Mouse (Mus musculus): ENCODE results near the gene Mydgf.
A peak's percentile ranks its signal among the peaks of the same experiment; 100 is the strongest.

Mydgf gene

GRCm38 (mm10) chr17:56144546-56144945, 39.2 kb downstream of the Mydgf start:
- no peak for DNase-seq (ENCODE audit: low spot score in 2 of 2)

GRCm38 (mm10) chr17:56141702-56142605, 41.8 kb downstream of the Mydgf start:
- peak; percentile 74 to 76 for DNase-seq (ENCODE audit: low spot score in 2 of 2)

- DNase-seq (ENCODE audit: low spot score in 2 of 2) = peak; percentile 83 to 85
These were observed 43.7 kb downstream of the Mydgf start, which contains the start of gene Sema6b for GRCm38 (mm10) chr17:56139858-56140595. Gene Sema6b, minus strand, starts transcription at chr17:56140343.

DNA sequence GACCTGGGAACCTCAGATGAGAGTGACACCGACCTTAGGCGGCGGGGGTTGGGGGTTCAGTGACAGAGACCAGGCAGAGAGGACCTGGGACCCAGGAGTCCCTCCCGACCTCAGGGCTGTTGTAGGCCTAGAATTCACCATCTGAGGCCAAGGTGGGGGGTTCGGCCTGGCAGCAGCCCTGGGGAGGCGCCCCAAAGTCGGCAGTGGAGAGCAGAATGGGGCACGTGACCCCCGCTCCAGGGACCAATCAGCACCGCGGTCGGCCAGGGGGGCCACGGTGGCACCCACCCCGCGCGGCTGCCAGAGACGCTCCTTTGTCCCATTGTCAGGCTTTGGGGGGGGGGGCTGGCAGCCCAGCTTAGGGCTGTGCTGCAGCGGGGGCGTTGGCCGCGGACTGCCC, 44.4 kb downstream of the Mydgf start:
- DNase-seq (ENCODE audit: low spot score in 2 of 2) = no peak

DNA sequence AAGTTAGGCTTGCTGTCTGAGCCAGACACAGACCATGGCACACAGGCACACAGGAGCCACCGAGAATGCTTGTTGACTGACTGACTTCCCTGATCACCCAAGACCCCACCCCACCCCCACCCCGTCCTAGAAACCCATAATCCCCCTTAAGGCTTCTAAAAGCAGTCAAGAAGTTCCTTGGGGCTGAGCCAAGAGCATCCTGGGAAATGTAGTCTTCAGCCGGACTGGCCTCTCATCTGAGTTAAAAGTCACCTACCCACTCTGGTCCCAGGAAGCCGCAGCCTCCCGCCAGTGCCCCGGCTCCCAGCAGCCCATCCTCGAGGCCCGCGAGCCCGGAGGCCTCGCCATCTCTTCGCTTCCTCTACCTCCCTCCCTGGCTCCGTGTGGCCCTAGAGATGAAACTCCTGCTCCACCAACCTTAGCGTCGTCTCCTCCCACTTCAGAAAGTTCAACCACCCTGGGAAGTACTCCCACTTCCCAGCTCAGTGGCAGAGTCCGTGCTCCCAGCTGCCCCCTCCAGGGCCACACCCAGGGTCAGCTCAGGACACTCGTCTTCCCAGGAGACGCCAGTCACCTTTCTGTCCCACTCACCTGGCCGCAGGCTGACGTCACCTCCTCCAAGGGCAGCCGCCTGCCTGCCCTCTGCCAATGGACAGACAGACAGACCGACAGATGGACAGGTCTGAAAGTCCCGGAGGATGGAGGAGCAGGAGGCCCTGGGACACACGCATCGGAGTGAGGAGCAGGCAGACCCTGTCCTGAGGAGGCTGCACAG, 45.7 kb downstream of the Mydgf start:
- DNase-seq (ENCODE audit: low spot score in 2 of 2) = no peak

DNA sequence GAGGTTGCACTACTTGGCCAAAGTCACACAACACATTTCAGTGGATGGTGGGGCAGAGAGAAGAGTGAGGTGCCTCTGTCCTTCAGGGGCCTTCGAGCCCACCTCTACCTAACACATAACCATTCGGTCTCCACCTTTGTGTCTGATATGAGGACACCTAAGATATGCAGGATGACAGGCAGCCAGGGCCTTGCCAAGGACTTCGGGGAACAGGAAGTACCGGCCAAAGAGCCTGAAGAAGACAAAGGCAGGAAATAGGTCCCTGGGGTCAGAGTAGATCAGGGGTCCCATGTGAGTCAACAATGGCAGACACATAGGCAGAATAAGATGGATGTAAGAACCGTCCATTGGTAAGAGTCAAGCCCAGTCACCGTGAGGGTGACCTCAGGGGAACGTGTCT, 47.2 kb downstream of the Mydgf start:
- DNase-seq (ENCODE audit: low spot score in 2 of 2) = no peak

- DNase-seq (ENCODE audit: low spot score in 2 of 2) = peak in 1 of 2 experiments; percentile 46
These were observed 49.2 kb downstream of the Mydgf start for GRCm38 (mm10) chr17:56134463-56134971.

DNA sequence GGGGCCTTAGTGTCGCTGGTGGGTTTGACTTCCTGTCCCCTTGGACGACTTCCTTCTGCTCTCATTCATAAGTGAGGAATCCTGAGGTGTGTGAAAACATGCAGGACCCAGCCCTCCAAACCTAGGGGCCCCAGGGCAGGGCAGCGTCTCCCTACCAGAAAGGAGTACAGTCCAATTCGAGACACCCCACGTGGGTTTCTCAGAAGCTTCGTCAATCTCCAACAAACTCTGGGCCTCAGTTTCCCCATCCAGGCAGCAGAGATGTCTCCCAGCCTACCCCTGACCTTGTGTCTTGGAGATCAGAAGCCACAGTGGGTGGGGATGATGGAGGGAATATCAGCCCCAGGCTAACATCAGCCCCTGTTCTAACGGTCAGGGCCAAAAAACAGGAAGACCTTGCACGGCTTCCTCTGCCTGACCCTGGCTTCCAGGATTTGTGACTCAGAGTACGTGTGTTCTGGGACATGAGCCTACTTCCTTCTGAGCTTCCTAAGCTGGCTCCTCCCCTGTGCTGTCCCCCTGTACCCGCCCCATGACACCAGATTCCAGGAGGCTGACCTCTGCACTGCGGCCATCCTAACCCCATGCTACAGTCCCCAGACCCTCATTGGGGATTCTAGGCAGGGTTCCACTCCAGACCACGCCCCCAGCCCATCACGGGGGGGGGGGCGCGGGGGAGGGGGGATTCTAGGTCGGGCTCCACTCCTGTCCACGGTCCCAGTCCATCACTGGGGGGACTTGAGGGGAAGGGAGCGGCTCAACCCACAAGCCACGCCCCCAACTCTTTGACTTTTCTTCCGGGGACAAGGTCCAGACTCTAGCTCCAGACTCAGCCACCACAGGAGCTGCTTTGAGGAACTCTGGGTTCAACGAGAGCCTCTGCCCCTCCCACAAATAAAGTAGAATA, 50.0 kb downstream of the Mydgf start:
- DNase-seq (ENCODE audit: low spot score in 2 of 2) = no peak

DNA sequence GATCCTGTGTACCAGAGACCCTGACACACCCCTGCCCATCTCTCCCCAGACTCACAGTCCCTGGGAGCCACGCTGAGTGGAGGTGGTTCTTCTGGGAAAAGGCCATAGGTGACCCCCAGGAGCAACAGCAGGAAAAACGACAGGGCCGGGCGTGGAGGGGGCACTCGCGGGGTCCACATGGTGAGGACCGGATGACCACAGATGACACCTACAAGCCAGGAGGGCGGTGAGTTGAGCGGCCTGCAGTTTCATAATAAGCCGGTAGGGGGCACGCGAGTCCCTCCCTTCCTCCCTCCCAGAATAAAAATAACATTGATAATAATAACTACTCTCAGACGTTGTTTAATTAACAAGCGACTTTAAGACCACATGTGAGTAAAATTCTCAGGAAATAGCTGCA, 51.1 kb downstream of the Mydgf start:
- DNase-seq (ENCODE audit: low spot score in 2 of 2) = peak in 1 of 2 experiments; percentile 62

DNA sequence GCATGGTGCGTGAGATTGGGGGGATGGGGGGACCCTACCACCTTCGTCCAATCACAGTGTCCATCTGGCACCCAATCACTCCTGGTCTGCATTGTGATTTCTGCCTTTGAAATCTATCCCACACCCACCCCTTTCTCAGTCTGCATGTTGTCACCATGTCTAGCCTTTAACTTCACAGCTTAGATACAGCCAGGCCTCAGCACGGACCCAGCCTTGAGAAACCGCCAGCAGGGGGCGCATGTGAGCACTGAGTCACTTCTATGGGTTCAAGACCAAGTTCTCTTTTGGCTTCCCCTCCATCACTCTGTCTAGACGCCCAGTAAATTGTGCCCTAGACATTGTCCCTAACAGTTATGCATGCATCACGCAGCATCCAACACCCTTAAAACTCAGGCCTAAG, 51.9 kb downstream of the Mydgf start:
- DNase-seq (ENCODE audit: low spot score in 2 of 2) = peak in 1 of 2 experiments; percentile 60

DNA sequence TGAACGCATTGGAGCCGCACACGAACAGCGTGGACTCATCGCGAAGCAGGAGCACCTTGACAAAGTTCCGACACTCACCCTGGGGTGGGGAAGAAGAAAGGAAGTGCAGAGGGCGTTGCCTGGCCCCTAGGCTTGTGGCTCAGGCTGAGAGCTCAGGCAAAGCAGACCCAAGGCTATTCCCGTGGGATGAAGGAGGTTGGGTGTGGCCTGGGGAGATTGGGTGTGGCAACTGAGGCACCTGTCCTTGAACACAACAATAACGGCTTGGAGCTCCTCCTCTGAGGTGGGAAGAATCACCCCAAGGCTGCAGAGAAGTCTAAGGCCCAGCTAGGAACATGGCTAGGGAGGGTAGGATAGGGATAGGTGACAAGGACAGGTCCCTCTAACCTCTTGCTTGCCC, 52.6 kb downstream of the Mydgf start:
- no peak for DNase-seq (ENCODE audit: low spot score in 2 of 2)

GRCm38 (mm10) chr17:56128246-56128645, 55.5 kb downstream of the Mydgf start:
- no peak for DNase-seq (ENCODE audit: low spot score in 2 of 2)

- no peak for DNase-seq (ENCODE audit: low spot score in 2 of 2)
These were observed 57.5 kb downstream of the Mydgf start for GRCm38 (mm10) chr17:56126175-56126574.
